Mouse (Mus musculus): ENCODE results near the gene Gnb1l.

DNA sequence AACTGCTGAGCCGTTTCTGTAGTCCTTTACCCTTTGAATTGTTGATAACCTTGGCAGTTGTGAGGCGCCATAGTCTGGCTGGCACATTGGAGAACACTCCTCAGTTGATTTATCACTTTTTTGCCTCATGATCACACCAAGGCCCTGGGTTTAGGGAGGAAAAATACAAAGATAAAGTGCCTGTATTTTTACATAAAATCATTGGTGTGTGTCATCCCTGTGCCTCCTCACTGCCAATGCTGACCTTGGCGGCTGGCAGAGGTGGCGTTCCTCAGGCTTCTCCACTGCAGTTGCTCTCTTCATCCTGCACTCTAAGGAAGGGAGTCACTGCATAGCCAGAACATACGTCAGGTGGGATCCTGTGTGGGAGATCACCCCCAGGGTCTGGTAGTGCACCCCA is 13.2 kb downstream of the Gnb1l start:
- TF ChIP-seq CTCF (IDR thresholded peaks at IDR 0.05; ENCODE audit: low read depth): no peak
- TF ChIP-seq EP300 (IDR thresholded peaks at IDR 0.05; ENCODE audit: low read depth): no peak

Data from heart, postnatal 0 days (tissue).